Mouse (Mus musculus): ENCODE data around the gene Olfm3.

DNA sequence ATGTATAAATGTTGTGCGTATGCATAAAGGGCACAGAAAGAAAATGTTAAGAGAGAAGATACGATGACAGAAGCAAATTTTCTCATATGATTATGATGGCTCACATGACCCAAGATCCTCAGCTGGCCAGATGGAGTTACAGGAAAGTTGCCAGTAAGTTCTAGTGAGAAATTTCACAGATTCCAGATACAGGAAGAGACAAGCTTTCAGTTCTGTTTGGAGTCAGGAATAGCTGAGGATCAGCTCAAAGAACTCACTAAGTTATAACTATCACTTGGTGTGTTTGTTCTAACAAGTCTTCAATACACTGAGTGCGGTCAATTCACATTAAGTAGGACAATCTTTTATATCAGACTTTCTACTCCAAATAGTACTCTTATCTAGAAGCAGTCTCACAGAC, 16.2 kb downstream of the Olfm3 start:
- TF ChIP-seq CTCF (IDR thresholded peaks at IDR 0.05; ENCODE audit: insufficient read depth, low read length) (no peak), POLR2A (IDR thresholded peaks at IDR 0.05; ENCODE audit: borderline replicate concordance, extremely low read depth, low read depth, low read length) (no peak)
